Mouse (Mus musculus) E14TG2a.4 (cell line): ENCODE data around the gene Rab13.

Experiments used
- CTCF ChIP-seq: conservative IDR thresholded peaks from 2 replicates; pipeline ENCODE4 v1.5.1; 2014; ENCODE audit warnings: low read length
- NANOG ChIP-seq: IDR thresholded peaks from 2 replicates; pipeline ENCODE4 v1.6.1; 2014; ENCODE audit warnings: borderline replicate concordance, low read length, mixed read lengths

GRCm38 (mm10) chr3:90256731-90257530 lies 43.4 kb downstream of the Rab13 start:
- TF ChIP-seq CTCF (no peak), NANOG (no peak)
